Mouse (Mus musculus) v-Abl transformed pro-B cells (cell line): ENCODE results near the gene Slc30a6.

Experiments
- in situ Hi-C, 2 experiments: fragments of 400-800 bp; cut with MboI; formaldehyde crosslinking; loops; one replicate each; pipeline ENCODE4 v1.15.1; 2025; ENCODE audit not compliant: unreplicated experiment in 2 of 2

Gene Slc30a6

GRCm38 (mm10) chr17:74395383-74396065, at the start of gene Slc30a6:
Gene Slc30a6, plus strand, starts transcription at chr17:74395608.
- in situ Hi-C loops, result no loop called here

GRCm38 (mm10) chr17:74363592-74363991, 31.8 kb upstream of the Slc30a6 start:
- in situ Hi-C loops, result loop anchor here in 1 of 2 experiments (25.0 kb wide), 1 partner anchor 274 kb away; no protein-coding TSS in a partner anchor

- in situ Hi-C loops, result no loop called here
These were observed 18.5 kb upstream of the Slc30a6 start for GRCm38 (mm10) chr17:74376916-74377315.

GRCm38 (mm10) chr17:74386657-74387056, 8.8 kb upstream of the Slc30a6 start:
- in situ Hi-C loops, result no loop called here

GRCm38 (mm10) chr17:74389847-74390246, 5.6 kb upstream of the Slc30a6 start:
- in situ Hi-C loops, result no loop called here

GRCm38 (mm10) chr17:74394381-74394780, 1.0 kb upstream of the Slc30a6 start:
- in situ Hi-C loops, result no loop called here

- in situ Hi-C loops, result no loop called here
These were observed 553 bp upstream of the Slc30a6 start for GRCm38 (mm10) chr17:74394855-74395254.

GRCm38 (mm10) chr17:74396766-74397165, 1.4 kb downstream of the Slc30a6 start:
- in situ Hi-C loops, result no loop called here

- in situ Hi-C loops, result no loop called here
These were observed 1.8 kb downstream of the Slc30a6 start for GRCm38 (mm10) chr17:74397173-74397572.

GRCm38 (mm10) chr17:74402486-74403222, 7.2 kb downstream of the Slc30a6 start:
- in situ Hi-C loops, result no loop called here

- in situ Hi-C loops, result no loop called here
These were observed 11.1 kb downstream of the Slc30a6 start for GRCm38 (mm10) chr17:74406487-74406886.

GRCm38 (mm10) chr17:74409722-74410121, 14.3 kb downstream of the Slc30a6 start:
- in situ Hi-C loops, result no loop called here

- in situ Hi-C loops, result no loop called here
These were observed 17.9 kb downstream of the Slc30a6 start for GRCm38 (mm10) chr17:74413324-74413723.

- in situ Hi-C loops, result no loop called here
These were observed 19.3 kb downstream of the Slc30a6 start for GRCm38 (mm10) chr17:74414671-74415070.

GRCm38 (mm10) chr17:74416841-74417360, 21.5 kb downstream of the Slc30a6 start:
- in situ Hi-C loops, result no loop called here

GRCm38 (mm10) chr17:74418171-74418570, 22.8 kb downstream of the Slc30a6 start:
- in situ Hi-C loops, result no loop called here

GRCm38 (mm10) chr17:74420656-74421055, 25.2 kb downstream of the Slc30a6 start:
- in situ Hi-C loops, result no loop called here

GRCm38 (mm10) chr17:74424401-74425005, 29.1 kb downstream of the Slc30a6 start:
- in situ Hi-C loops, result no loop called here

- in situ Hi-C loops, result no loop called here
These were observed 34.7 kb downstream of the Slc30a6 start for GRCm38 (mm10) chr17:74430074-74430473.

GRCm38 (mm10) chr17:74431481-74431880, 36.1 kb downstream of the Slc30a6 start:
- in situ Hi-C loops, result no loop called here

- in situ Hi-C loops, result no loop called here
These were observed 37.2 kb downstream of the Slc30a6 start for GRCm38 (mm10) chr17:74432631-74433030.
